Mouse (Mus musculus) gastrocnemius, adult 2 months (tissue): ENCODE results near the gene Phrf1. TPM values are rescaled to one million over a fixed set of nuclear protein-coding genes. Genes with fewer than 3 reads are reported as not detected.

Source experiments
- DNase-seq: peaks from one replicate; pipeline ENCODE4 v3.0.0; 2022
- H3K27ac ChIP-seq: fragments of 200-600 bp; 2 replicates; pipeline ENCODE4 v1.8.1; 2022; ENCODE audit warnings: mild to moderate bottlenecking
- H3K4me3 ChIP-seq: fragments of 200-600 bp; 2 replicates; pipeline ENCODE4 v1.8.1; 2022; ENCODE audit warnings: mild to moderate bottlenecking, moderate library complexity
- CTCF ChIP-seq: fragments of 200-600 bp; IDR thresholded peaks from 2 replicates; pipeline ENCODE4 v1.8.1; 2022; ENCODE audit warnings: antibody characterized with exemption, mild to moderate bottlenecking, moderate library complexity
- intact Hi-C: fragments of 180-260 bp; cut with DNase I; formaldehyde crosslinking; loops from one replicate; pipeline ENCODE4 v1.15.1; 2025
- total RNA-seq, 2 experiments: library from RNA; stranded (reverse); gene quantifications; 2 replicates each; pipeline ENCODE4 v1.2.3; 2021

Phrf1 gene
- total RNA-seq, 2 experiments from 2014 or later, result 22.4 to 28.1 TPM

- no peak for DNase-seq
- TF ChIP-seq CTCF, result no peak
- Histone ChIP-seq H3K4me3 (no peak overlapping the region), H3K27ac (no peak overlapping the region)
- intact Hi-C loops, result no loop called here
Measured at GRCm38 (mm10) chr7:141195754-141196153, 32.8 kb upstream of the Phrf1 start.

- no peak for TF ChIP-seq CTCF
- intact Hi-C loops, result no loop called here
- Histone ChIP-seq H3K27ac (no peak overlapping the region), H3K4me3 (no peak overlapping the region)
- DNase-seq, result no peak
Measured at GRCm38 (mm10) chr7:141196619-141197282, 31.8 kb upstream of the Phrf1 start.

- intact Hi-C loops, result no loop called here
- H3K27ac ChIP-seq, result no peak overlapping the region
- DNase-seq, result no peak
- no peak for TF ChIP-seq CTCF
- H3K4me3 ChIP-seq, result no peak overlapping the region
Measured at GRCm38 (mm10) chr7:141198121-141198520, 30.5 kb upstream of the Phrf1 start.

- Histone ChIP-seq H3K27ac (no peak overlapping the region), H3K4me3 (no peak overlapping the region)
- peak; percentile 4 for DNase-seq
- intact Hi-C loops, result no loop called here
- TF ChIP-seq CTCF, result no peak
Measured at GRCm38 (mm10) chr7:141204546-141204945, 24.0 kb upstream of the Phrf1 start.

GRCm38 (mm10) chr7:141205504-141205903 is 23.1 kb upstream of the Phrf1 start:
- Histone ChIP-seq H3K4me3 (no peak overlapping the region), H3K27ac (no peak overlapping the region)
- no peak for TF ChIP-seq CTCF
- intact Hi-C loops, result no loop called here
- DNase-seq, result peak; percentile 10

- DNase-seq, result peak; percentile 13
- TF ChIP-seq CTCF, result no peak
- no peak overlapping the region for H3K4me3 ChIP-seq
- intact Hi-C loops, result no loop called here
- no peak overlapping the region for H3K27ac ChIP-seq
Measured at GRCm38 (mm10) chr7:141206182-141206937, 22.2 kb upstream of the Phrf1 start.

- no peak overlapping the region for H3K27ac ChIP-seq
- intact Hi-C loops, result no loop called here
- TF ChIP-seq CTCF, result no peak
- H3K4me3 ChIP-seq, result no peak overlapping the region
- DNase-seq, result no peak
Measured at GRCm38 (mm10) chr7:141209526-141209925, 19.1 kb upstream of the Phrf1 start.

- TF ChIP-seq CTCF, result no peak
- H3K4me3 ChIP-seq, result no peak overlapping the region
- peak; percentile 6 for DNase-seq
- H3K27ac ChIP-seq, result no peak overlapping the region
- intact Hi-C loops, result no loop called here
Measured at GRCm38 (mm10) chr7:141210137-141210536, 18.4 kb upstream of the Phrf1 start.

- Histone ChIP-seq H3K27ac (no peak overlapping the region), H3K4me3 (no peak overlapping the region)
- intact Hi-C loops, result no loop called here
- no peak for TF ChIP-seq CTCF
- DNase-seq, result peak; percentile 17
Measured at GRCm38 (mm10) chr7:141210606-141211131, 17.9 kb upstream of the Phrf1 start.

- no peak for DNase-seq
- TF ChIP-seq CTCF, result no peak
- Histone ChIP-seq H3K4me3 (no peak overlapping the region), H3K27ac (no peak overlapping the region)
- intact Hi-C loops, result no loop called here
Measured at GRCm38 (mm10) chr7:141213133-141213532, 15.5 kb upstream of the Phrf1 start.

- TF ChIP-seq CTCF, result no peak
- intact Hi-C loops, result no loop called here
- Histone ChIP-seq H3K4me3 (no peak within 1 kb of the TSS), H3K27ac (no peak within 1 kb of the TSS)
- no peak for DNase-seq
Measured at GRCm38 (mm10) chr7:141213605-141214235, 14.9 kb upstream of the Phrf1 start, which contains the start of gene Lmntd2. Gene Lmntd2 (minus strand): TSS chr7:141214080.

GRCm38 (mm10) chr7:141214310-141214709 is 14.3 kb upstream of the Phrf1 start:
- TF ChIP-seq CTCF, result no peak
- intact Hi-C loops, result no loop called here
- Histone ChIP-seq H3K4me3 (no peak overlapping the region), H3K27ac (no peak overlapping the region)
- no peak for DNase-seq

- intact Hi-C loops, result no loop called here
- peak within 1 kb of the TSS; percentile 57 for H3K27ac ChIP-seq
- peak; percentile 91 for DNase-seq
Measured at GRCm38 (mm10) chr7:141215101-141215879, 13.3 kb upstream of the Phrf1 start, which contains the start of gene Rassf7. Gene Rassf7 (plus strand): TSS chr7:141215860.

More at GRCm38 (mm10) chr7:141215101-141215879, 13.3 kb upstream of the Phrf1 start, which contains the start of gene Rassf7:
- TF ChIP-seq CTCF, result no peak
- peak within 1 kb of the TSS; percentile 78 for H3K4me3 ChIP-seq
